Mouse (Mus musculus) liver, adult 2 months (tissue): ENCODE results near the gene Trio.

Source experiments
- CTCF ChIP-seq: fragments of 200-500 bp; IDR thresholded peaks from 2 replicates; pipeline ENCODE4 v1.5.1; 2011; ENCODE audit warnings: low read depth, low read length, control low read depth
- POLR2A ChIP-seq: fragments of 200-500 bp; IDR thresholded peaks from 2 replicates; pipeline ENCODE4 v1.6.1; 2011; ENCODE audit warnings: low read length, control low read depth; ENCODE audit not compliant: insufficient read depth; ENCODE audit errors: extremely low read depth

DNA sequence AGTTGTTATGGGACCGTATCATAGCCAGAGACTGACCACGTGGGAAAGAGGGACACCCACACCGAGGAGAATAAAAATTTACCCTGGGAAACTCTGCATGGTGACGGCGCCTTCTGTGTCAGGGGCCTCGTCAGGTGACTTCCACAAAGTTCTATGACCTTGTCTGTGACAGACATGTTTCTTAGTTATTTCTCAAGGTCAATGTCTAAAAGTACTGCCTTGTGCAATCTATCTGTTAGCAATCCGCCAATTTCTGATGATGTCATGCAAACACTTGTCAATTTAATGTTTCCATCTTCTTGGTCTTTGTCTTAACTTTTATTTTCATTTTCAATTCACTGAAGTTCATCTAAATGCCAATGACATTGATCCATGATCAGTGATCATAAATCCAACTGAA, 157.8 kb downstream of the Trio start:
- TF ChIP-seq POLR2A = no peak
- no peak for TF ChIP-seq CTCF
